In genomic region chr11:118428460-118428868, GRCm38 (mm10) we compare ENCODE assay signal across 9 mouse cellular contexts. TPM values are rescaled to one million over a fixed set of nuclear protein-coding genes. Genes with fewer than 3 reads are reported as not detected.
DNase-seq lines count a peak whose midpoint lies in the region; ATAC-seq lines count a peak whose summit lies in the region.
"Had no signal": no experiment of that assay in that cellular context is flagged by ENCODE, and none has a peak within 500 bp of the region (broad histone marks: within the 10 kb centered on the region; RNA-seq: fewer than 3 reads in every experiment).

No protein-coding gene starts in this region.

- H3K4me3 ChIP-seq in heart, embryonic 12.5 days: peak overlapping the region; percentile 31
- H3K4me3 ChIP-seq in liver, embryonic 12.5 days: peak overlapping the region; percentile 15; the same call in 1 of the 2 replicates
- H3K4me3 ChIP-seq: erythroblast, embryonic 14.5 days had no signal

- no peaks in the 10 kb centered on the region for H3K9me3 ChIP-seq in heart, embryonic 12.5 days (replicated peaks)
- H3K9me3 ChIP-seq in liver, embryonic 12.5 days (replicated peaks): no peaks in the 10 kb centered on the region

- no peaks in the 10 kb centered on the region; the same call in 1 of the 2 replicates for H3K27me3 ChIP-seq in heart, embryonic 12.5 days (replicated peaks)
- peaks cover 55% of the 10 kb centered on the region for H3K27me3 ChIP-seq in liver, embryonic 12.5 days (replicated peaks)

- ATAC-seq in heart, embryonic 12.5 days (ENCODE audit: insufficient number of reproducible peaks, low FRiP score): no peak
- ATAC-seq in liver, embryonic 12.5 days: no peak

- peak; percentile 98 for DNase-seq in heart, adult 11 months
- no peak for DNase-seq in heart, adult 8-10 months (ENCODE audit: low spot score)
- DNase-seq in brain, adult 2 months (ENCODE audit: low read depth, low spot score): peak; percentile 39
- no peak for DNase-seq in left cerebral cortex, postnatal 14 days (ENCODE audit: low spot score in 2 of 2)
- no peak for DNase-seq in MN1 (ENCODE audit: low spot score)
- DNase-seq in left cerebral cortex, postnatal 10 days (ENCODE audit: extremely low spot score in 1 of 2, low spot score in 2 of 2): no peak

- H3K4me2 ChIP-seq in heart, embryonic 12.5 days: peak overlapping the region; percentile 61
- H3K4me2 ChIP-seq in liver, embryonic 12.5 days: peak overlapping the region; percentile 38

- WGBS in heart, embryonic 12.5 days: 7% methylated on average over 11 of the region's 11 CpGs
- WGBS in liver, embryonic 12.5 days (ENCODE audit: insufficient replicate concordance): 11% methylated on average over 11 of the region's 11 CpGs

- no peaks in the 10 kb centered on the region for H3K36me3 ChIP-seq in heart, embryonic 12.5 days
- H3K36me3 ChIP-seq in liver, embryonic 12.5 days: no peaks in the 10 kb centered on the region

- intact Hi-C loops in left cerebral cortex, postnatal 14 days (cut with DNase I): no loop called here
- intact Hi-C loops in left cerebral cortex, postnatal 10 days (cut with DNase I): loop anchor here (10.0 kb wide), 1 partner anchor 546 kb away; no protein-coding TSS in a partner anchor

- peak overlapping the region; percentile 58; the same call in 1 of the 2 replicates for H3K9ac ChIP-seq in heart, embryonic 12.5 days
- peak overlapping the region; percentile 29; the same call in 1 of the 2 replicates for H3K9ac ChIP-seq in liver, embryonic 12.5 days

- peak overlapping the region; percentile 58 for H3K27ac ChIP-seq in heart, embryonic 12.5 days (ENCODE audit: poor library complexity, severe bottlenecking)
- H3K27ac ChIP-seq in liver, embryonic 12.5 days: peak overlapping the region; percentile 28; the same call in 1 of the 2 replicates

- peaks cover 75% of the 10 kb centered on the region for H3K4me1 ChIP-seq in heart, embryonic 12.5 days (replicated peaks)
- peaks cover 25% of the 10 kb centered on the region for H3K4me1 ChIP-seq in liver, embryonic 12.5 days

RNA-seq across cellular contexts. Expression of gene C1qtnf1, which starts 0.5 kb away (rescaled TPM):
- 10 to 100 TPM; 13.5 to 15.3 (median 13.8) TPM for total RNA-seq in heart, adult 8-10 months (2022)
- 4.9 and 5.5 TPM in 2 replicates for polyA plus RNA-seq in heart, embryonic 12.5 days (2016; fragmentation: Nextera tagmentation; extraction: Ambion mirVana)
- 1.8 and 2.2 TPM in 2 replicates for polyA plus RNA-seq in liver, embryonic 12.5 days (2016; fragmentation: Nextera tagmentation; extraction: Ambion mirVana)
- 1 to 10 TPM; 6.8 to 9.8 TPM for total RNA-seq in left cerebral cortex, postnatal 14 days (2021)
- total RNA-seq in left cerebral cortex, postnatal 10 days (2021): 1 to 10 TPM; 5.9 to 8.8 TPM
- polyA plus RNA-seq: erythroblast, embryonic 14.5 days had no signal

RNA-seq across cellular contexts. Expression of gene Cant1, which starts 9.6 kb away (rescaled TPM):
- total RNA-seq in heart, adult 8-10 months (2022): 10 to 100 TPM; 16.4 to 19.2 (median 16.8) TPM
- polyA plus RNA-seq in heart, embryonic 12.5 days (2016; fragmentation: Nextera tagmentation; extraction: Ambion mirVana): 23.6 and 23.7 TPM in 2 replicates
- polyA plus RNA-seq in liver, embryonic 12.5 days (2016; fragmentation: Nextera tagmentation; extraction: Ambion mirVana): 14.5 and 14.9 TPM in 2 replicates
- 10 to 100 TPM; 38.2 to 40.0 TPM for total RNA-seq in left cerebral cortex, postnatal 14 days (2021)
- 10 to 100 TPM; 37.5 to 37.6 TPM for total RNA-seq in left cerebral cortex, postnatal 10 days (2021)

RNA-seq across cellular contexts. Expression of gene Lgals3bp, which starts 26.6 kb away (rescaled TPM):
- total RNA-seq in heart, adult 8-10 months (2022): 10 to 100 TPM; 19.7 to 25.8 (median 23.3) TPM
- polyA plus RNA-seq in heart, embryonic 12.5 days (2016; fragmentation: Nextera tagmentation; extraction: Ambion mirVana): 4.5 and 5.1 TPM in 2 replicates
- polyA plus RNA-seq in liver, embryonic 12.5 days (2016; fragmentation: Nextera tagmentation; extraction: Ambion mirVana): 22.7 TPM in 2 replicates
- total RNA-seq in left cerebral cortex, postnatal 14 days (2021): 10 to 100 TPM; 12.3 to 14.1 TPM
- 10 to 100 TPM; 10.1 to 11.7 TPM for total RNA-seq in left cerebral cortex, postnatal 10 days (2021)

RNA-seq across cellular contexts. Expression of gene Engase, which starts 48.2 kb away (rescaled TPM):
- 1 to 10 TPM; 5.2 to 7.2 (median 6.6) TPM for total RNA-seq in heart, adult 8-10 months (2022)
- 4.5 and 4.6 TPM in 2 replicates for polyA plus RNA-seq in heart, embryonic 12.5 days (2016; fragmentation: Nextera tagmentation; extraction: Ambion mirVana)
- 11.7 and 12.6 TPM in 2 replicates for polyA plus RNA-seq in liver, embryonic 12.5 days (2016; fragmentation: Nextera tagmentation; extraction: Ambion mirVana)
- total RNA-seq in left cerebral cortex, postnatal 14 days (2021): 10 to 100 TPM; 13.3 to 13.6 TPM
- 10 to 100 TPM; 11.5 to 13.9 TPM for total RNA-seq in left cerebral cortex, postnatal 10 days (2021)

Comparison
In these comparisons a context has a peak if more than half of its experiments do, and no peak if none do; other contexts are left out.
1. DNase-seq: peak in heart, adult 11 months (single experiment) and brain, adult 2 months (single experiment); none in heart, adult 8-10 months (single experiment), left cerebral cortex, postnatal 14 days (0 of 2), MN1 (single experiment) and left cerebral cortex, postnatal 10 days (0 of 2).